Comparison of ENCODE assay signal across 20 mouse cellular contexts in the genomic region with DNA sequence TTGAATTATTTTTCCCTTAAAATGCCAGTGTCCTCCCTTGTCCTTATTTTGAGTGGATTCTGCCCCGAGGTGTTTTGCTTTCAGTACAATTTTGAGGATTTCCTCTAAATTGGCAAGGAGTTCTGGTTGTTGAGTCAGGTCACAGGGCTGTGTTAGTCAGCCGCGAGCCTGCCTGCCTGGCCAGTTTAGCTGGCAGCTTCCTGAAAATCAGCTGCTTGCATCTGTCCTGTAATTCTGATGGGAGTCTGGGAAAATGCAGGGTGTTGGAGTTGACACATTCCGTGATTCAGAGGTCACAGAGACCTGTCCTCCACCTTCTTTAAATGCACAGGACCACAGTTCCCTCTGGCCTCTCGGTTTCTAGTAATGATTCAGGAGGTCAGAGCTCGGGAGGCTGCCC. TPM values are rescaled to one million over a fixed set of nuclear protein-coding genes. Genes with fewer than 3 reads are reported as not detected.
DNase-seq lines count a peak whose midpoint lies in the region; ATAC-seq lines count a peak whose summit lies in the region.
"Had no signal": no experiment of that assay in that cellular context is flagged by ENCODE, and none has a peak within 500 bp of the region (broad histone marks: within the 10 kb centered on the region; RNA-seq: fewer than 3 reads in every experiment).

No protein-coding gene starts in this region.

- H3K9ac ChIP-seq in heart, embryonic 14.5 days (ENCODE audit: low read length), result peak overlapping the region; percentile 10; the same call in 1 of the 2 replicates
- H3K9ac ChIP-seq in hindbrain, embryonic 14.5 days, result no peak overlapping the region
- H3K9ac ChIP-seq in midbrain, embryonic 15.5 days, result no peak overlapping the region
- H3K9ac ChIP-seq: embryonic facial prominence, embryonic 15.5 days; hindbrain, embryonic 15.5 days; limb, embryonic 13.5 days; neural tube, embryonic 15.5 days had no signal

- no peak for ATAC-seq in heart, embryonic 14.5 days (ENCODE audit: insufficient number of reproducible peaks, insufficient read depth, low FRiP score, low read depth)
- ATAC-seq in hindbrain, embryonic 14.5 days (ENCODE audit: low FRiP score), result no peak
- no peak for ATAC-seq in midbrain, embryonic 15.5 days (replicated peaks)
- ATAC-seq: CD4-positive, CD25-positive, alpha-beta regulatory T cell, adult 4 months; forebrain, embryonic 16.5 days had no signal

- peaks cover 23% of the 10 kb centered on the region for H3K36me3 ChIP-seq in heart, embryonic 14.5 days (ENCODE audit: control insufficient read depth, insufficient read depth, low read length)
- no peaks in the 10 kb centered on the region; the same call in 1 of the 2 replicates for H3K36me3 ChIP-seq in hindbrain, embryonic 14.5 days (replicated peaks; ENCODE audit: control insufficient read depth, insufficient read depth)
- no peaks in the 10 kb centered on the region for H3K36me3 ChIP-seq in midbrain, embryonic 15.5 days (replicated peaks)
- H3K36me3 ChIP-seq: embryonic facial prominence, embryonic 15.5 days; hindbrain, embryonic 15.5 days; limb, embryonic 13.5 days; neural tube, embryonic 15.5 days had no signal

- no peak overlapping the region for H3K4me3 ChIP-seq in heart, embryonic 14.5 days (ENCODE audit: control insufficient read depth in 1 of 2, insufficient read depth in 1 of 2, low read depth in 1 of 2, low read length in 2 of 2)
- H3K4me3 ChIP-seq in hindbrain, embryonic 14.5 days (replicated peaks; ENCODE audit: low read length), result no peak overlapping the region
- no peak overlapping the region for H3K4me3 ChIP-seq in midbrain, embryonic 15.5 days
- H3K4me3 ChIP-seq: embryonic facial prominence, embryonic 15.5 days; hindbrain, embryonic 15.5 days; left cerebral cortex, adult 2 months; limb, embryonic 13.5 days; neural tube, embryonic 15.5 days had no signal

- H3K4me2 ChIP-seq in heart, embryonic 14.5 days (ENCODE audit: low read length), result no peak overlapping the region
- no peak overlapping the region for H3K4me2 ChIP-seq in hindbrain, embryonic 14.5 days (replicated peaks)
- H3K4me2 ChIP-seq in midbrain, embryonic 15.5 days, result no peak overlapping the region
- H3K4me2 ChIP-seq: embryonic facial prominence, embryonic 15.5 days; hindbrain, embryonic 15.5 days; limb, embryonic 13.5 days; neural tube, embryonic 15.5 days had no signal

- intact Hi-C loops in gastrocnemius, postnatal 36 days (cut with DNase I), result no loop called here

- WGBS in heart, embryonic 14.5 days, result 38% methylated on average over 6 of the region's 6 CpGs
- 87% methylated on average over 6 of the region's 6 CpGs for WGBS in hindbrain, embryonic 14.5 days
- WGBS in midbrain, embryonic 15.5 days, result 79% methylated on average over 6 of the region's 6 CpGs

- DNase-seq in gastrocnemius, postnatal 36 days, result peak; percentile 18 to 23
- DNase-seq in gastrocnemius, postnatal 10 days, result no peak
- DNase-seq in 3T3-L1 (ENCODE audit: low read depth, low spot score), result peak; percentile 86
- peak; percentile 75 for DNase-seq in adipocyte (ENCODE audit: low spot score)
- no peak for DNase-seq in spleen, postnatal 14 days (ENCODE audit: low spot score in 2 of 2)
- DNase-seq in hindbrain, embryonic 14.5 days (ENCODE audit: low spot score), result no peak
- DNase-seq: cerebellum, adult 11-12 months; kidney, adult 11 months; kidney, postnatal 25 days; lung, adult 18-20 months; retina, postnatal 1 day had no signal

- H3K27me3 ChIP-seq in heart, embryonic 14.5 days (ENCODE audit: control insufficient read depth, insufficient read depth, low read length), result no peaks in the 10 kb centered on the region
- H3K27me3 ChIP-seq in hindbrain, embryonic 14.5 days (ENCODE audit: control insufficient read depth, insufficient read depth, low read length), result no peaks in the 10 kb centered on the region
- H3K27me3 ChIP-seq in midbrain, embryonic 15.5 days (replicated peaks), result no peaks in the 10 kb centered on the region
- H3K27me3 ChIP-seq: embryonic facial prominence, embryonic 15.5 days; hindbrain, embryonic 15.5 days; limb, embryonic 13.5 days; neural tube, embryonic 15.5 days had no signal

- H3K27ac ChIP-seq in heart, embryonic 14.5 days (replicated peaks in 1 of 2; ENCODE audit: control insufficient read depth in 1 of 2, insufficient read depth in 1 of 2, low read depth in 2 of 2, low read length in 2 of 2), result peak overlapping the region; percentile 40 to 69
- H3K27ac ChIP-seq in hindbrain, embryonic 14.5 days, result no peak overlapping the region
- no peak overlapping the region for H3K27ac ChIP-seq in midbrain, embryonic 15.5 days
- H3K27ac ChIP-seq: embryonic facial prominence, embryonic 15.5 days; hindbrain, embryonic 15.5 days; left cerebral cortex, adult 2 months; limb, embryonic 13.5 days; neural tube, embryonic 15.5 days had no signal

- H3K4me1 ChIP-seq in heart, embryonic 14.5 days (ENCODE audit: control insufficient read depth in 2 of 2, insufficient read depth in 2 of 2, low read length in 2 of 2), result peaks cover 33 to 58% of the 10 kb centered on the region in 2 experiments
- no peaks in the 10 kb centered on the region for H3K4me1 ChIP-seq in hindbrain, embryonic 14.5 days (replicated peaks; ENCODE audit: control insufficient read depth, insufficient read depth, low read length)
- no peaks in the 10 kb centered on the region for H3K4me1 ChIP-seq in midbrain, embryonic 15.5 days
- H3K4me1 ChIP-seq: hindbrain, embryonic 15.5 days; neural tube, embryonic 15.5 days had no signal

- no peaks in the 10 kb centered on the region for H3K9me3 ChIP-seq in heart, embryonic 14.5 days (ENCODE audit: control insufficient read depth, low read length)
- no peaks in the 10 kb centered on the region for H3K9me3 ChIP-seq in hindbrain, embryonic 14.5 days (ENCODE audit: control insufficient read depth, low read length)
- no peaks in the 10 kb centered on the region for H3K9me3 ChIP-seq in midbrain, embryonic 15.5 days
- H3K9me3 ChIP-seq: embryonic facial prominence, embryonic 15.5 days; hindbrain, embryonic 15.5 days; limb, embryonic 13.5 days; neural tube, embryonic 15.5 days had no signal

RNA-seq across cellular contexts. Expression of gene Manba, which starts 34.2 kb away (rescaled TPM):
- total RNA-seq in gastrocnemius, postnatal 36 days (2021), result 1 to 10 TPM; 3.3 to 4.2 TPM
- total RNA-seq in gastrocnemius, postnatal 10 days (2021), result 10 to 100 TPM in 1 of 2 experiments, 1 to 10 TPM in 1; 6.8 to 12.8 TPM
- 44.5 and 47.3 TPM in 2 replicates for polyA plus RNA-seq in heart, embryonic 14.5 days (2014; fragmentation: Nextera tagmentation; extraction: Ambion mirVana)
- 8.1 and 8.3 TPM in 2 replicates for polyA plus RNA-seq in hindbrain, embryonic 14.5 days (2014; fragmentation: Nextera tagmentation; extraction: Ambion mirVana)
- 7.9 and 8.5 TPM in 2 replicates for polyA plus RNA-seq in midbrain, embryonic 15.5 days (2015; fragmentation: Nextera tagmentation; extraction: Ambion mirVana)

Comparison
In these comparisons a context has a peak if more than half of its experiments do, and no peak if none do; other contexts are left out.
1. DNase-seq: peak in gastrocnemius, postnatal 36 days (2 of 2), 3T3-L1 (single experiment) and adipocyte (single experiment); none in gastrocnemius, postnatal 10 days (single experiment), spleen, postnatal 14 days (0 of 2) and hindbrain, embryonic 14.5 days (single experiment).
2. H3K27ac ChIP-seq: peak in heart, embryonic 14.5 days (2 of 2); none in hindbrain, embryonic 14.5 days (single experiment) and midbrain, embryonic 15.5 days (single experiment).